Mouse (Mus musculus): Measurements from ENCODE around the gene Grm1.

Grm1 gene

DNA sequence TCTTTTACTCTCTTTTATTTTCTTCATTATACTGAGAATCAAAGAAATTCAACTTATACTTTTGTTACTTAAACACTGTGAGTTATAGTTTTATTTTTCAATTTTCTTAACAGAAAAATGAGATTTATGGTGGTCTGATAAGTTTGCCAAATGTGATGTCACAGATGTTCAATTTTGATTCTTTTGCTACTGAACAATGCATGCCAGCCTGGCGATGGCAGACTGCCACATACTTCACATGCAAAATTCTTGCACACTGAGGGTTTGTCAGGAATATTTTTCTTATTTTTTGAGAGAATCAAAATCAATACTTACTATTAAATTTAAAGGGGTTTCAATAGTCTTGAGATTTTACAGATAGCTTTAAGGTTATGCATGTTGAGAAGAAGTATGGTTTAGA, 251.0 kb downstream of the Grm1 start:
- no peak for DNase-seq (ENCODE audit: low read depth, low spot score)

DNA sequence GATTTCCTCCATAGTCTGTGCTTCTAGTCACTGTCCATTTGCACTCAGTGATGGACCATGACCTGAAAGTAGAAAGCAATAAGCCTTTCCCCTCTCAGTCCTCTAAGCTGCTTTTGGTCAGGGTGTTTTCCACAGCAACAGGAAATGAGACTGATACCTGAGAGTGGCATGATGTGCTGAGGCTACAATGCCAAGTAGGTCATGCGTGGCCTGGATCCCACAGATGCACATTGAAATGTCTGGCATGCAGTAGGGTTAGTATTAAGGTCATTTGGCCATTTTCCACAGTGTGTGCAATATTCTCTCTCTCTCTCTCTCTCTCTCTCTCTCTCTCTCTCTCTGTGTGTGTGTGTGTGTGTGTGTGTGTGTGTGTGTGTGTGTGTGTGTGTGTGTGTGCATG, 254.8 kb downstream of the Grm1 start:
- no peak for DNase-seq (ENCODE audit: low read depth, low spot score)

- no peak for DNase-seq (ENCODE audit: low read depth, low spot score)
Measured at GRCm38 (mm10) chr10:10818061-10818460, 264.1 kb downstream of the Grm1 start.

DNA sequence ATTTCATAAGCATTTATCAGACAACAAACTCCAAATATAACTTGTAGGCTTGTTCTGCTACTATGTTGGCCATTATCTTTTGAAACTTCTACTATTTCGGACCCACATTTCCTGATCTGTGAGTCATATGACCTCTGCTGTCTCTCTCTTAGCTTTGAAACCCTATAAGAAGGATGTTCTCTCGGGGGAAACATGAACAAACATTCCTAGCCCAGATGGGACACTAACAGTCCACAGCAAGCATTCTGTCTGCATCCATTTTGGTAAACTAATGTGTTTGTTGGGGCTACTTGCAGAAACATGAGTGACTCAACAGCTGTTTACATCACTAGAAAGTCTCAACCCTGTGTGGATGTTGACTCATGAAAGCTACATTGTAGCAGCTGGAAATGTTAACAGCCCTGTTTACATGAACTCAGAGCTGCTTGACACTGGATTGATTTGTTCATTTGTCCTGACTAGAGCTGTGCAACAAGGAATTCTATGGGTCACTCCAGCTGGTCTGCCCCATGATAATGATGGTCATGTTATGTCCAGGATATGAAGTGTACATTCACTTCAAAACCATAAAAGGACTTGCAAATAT, 267.4 kb downstream of the Grm1 start:
- no peak for DNase-seq (ENCODE audit: low read depth, low spot score)

DNA sequence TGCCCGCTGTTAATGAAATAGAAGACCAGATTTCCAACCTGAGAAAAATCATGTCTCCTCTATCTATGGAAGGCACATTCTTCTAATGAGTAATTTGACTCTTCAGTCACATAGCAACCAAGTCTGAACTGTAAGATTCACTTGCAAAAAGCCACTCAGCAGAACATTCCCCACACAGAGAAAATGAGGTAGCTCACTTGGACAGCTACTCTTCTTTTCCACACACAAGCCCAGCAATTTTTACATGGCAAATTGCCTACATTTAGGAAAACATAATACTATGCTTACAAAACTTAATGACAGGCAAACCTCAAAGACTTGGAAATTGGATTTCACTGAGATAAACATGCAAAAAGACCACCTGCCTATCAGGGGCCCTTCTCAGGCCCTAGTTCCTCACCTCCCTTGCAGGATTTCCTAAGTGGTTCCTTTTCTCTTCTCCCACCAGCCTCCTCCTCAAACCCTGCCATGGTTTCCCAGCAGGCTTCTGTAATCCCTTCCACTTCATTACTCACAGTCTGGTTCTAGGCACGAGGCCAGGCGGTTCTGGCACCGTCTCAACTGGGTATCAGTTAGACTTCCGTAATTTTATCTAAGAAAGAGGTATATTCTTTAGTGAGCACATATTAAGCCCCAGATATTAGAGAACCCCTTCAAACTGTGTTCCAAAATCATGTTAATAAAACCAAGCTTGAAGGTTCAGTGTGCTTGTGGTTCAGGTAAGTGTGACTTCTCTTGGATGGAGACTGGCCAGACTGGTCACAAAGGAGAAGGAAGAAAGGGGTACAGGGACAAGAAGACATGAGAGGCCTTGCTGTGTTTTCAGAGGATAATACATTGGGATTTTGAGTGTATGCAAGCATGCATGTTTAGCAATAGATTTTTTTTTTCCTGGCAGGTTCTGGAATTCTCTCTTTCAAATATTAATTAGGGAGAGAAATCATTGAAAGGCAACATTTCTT, 269.1 kb downstream of the Grm1 start:
- DNase-seq (ENCODE audit: low read depth, low spot score), result peak; percentile 50

- no peak for DNase-seq (ENCODE audit: low read depth, low spot score)
Measured at GRCm38 (mm10) chr10:10809777-10810176, 272.4 kb downstream of the Grm1 start.

- DNase-seq (ENCODE audit: low read depth, low spot score), result no peak
Measured at GRCm38 (mm10) chr10:10795321-10795720, 286.8 kb downstream of the Grm1 start.

DNA sequence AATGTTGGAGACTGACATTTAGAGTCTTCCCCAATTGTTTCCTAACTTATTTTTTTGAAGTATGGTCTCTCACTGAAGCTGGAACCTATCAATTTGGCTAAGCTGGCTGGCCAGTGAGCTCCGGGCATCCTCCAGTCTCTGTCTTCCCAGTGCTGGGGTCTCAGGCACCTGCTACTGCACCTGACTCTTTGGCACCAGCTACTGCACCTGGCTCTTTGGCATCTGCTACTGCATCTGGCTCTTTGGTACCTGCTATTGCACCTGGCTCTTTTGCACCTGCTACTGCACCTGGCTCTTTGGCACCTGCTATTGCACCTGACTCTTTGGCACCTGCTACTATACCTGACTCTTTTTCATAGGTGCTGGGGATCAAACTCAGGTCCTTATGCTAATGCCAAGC, 291.7 kb downstream of the Grm1 start:
- no peak for DNase-seq (ENCODE audit: low read depth, low spot score)

DNA sequence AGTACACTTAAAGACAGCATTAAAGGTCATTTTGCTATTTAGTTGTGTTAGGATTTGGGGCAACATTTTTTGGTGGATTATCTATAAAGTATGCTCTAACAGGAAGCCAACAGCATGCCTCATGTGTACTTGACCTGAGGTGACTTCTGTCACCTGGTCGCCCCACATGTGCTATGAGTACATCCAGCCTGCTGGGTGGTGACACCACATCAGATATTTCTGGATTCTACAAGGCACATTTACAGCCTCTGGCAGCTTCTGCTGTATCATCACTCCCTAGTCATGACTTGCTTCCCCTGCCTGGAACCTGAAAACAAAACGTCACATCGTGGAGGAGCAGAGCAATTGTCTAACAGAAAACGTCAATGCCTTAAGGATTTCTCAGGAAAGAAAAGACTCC, 292.2 kb downstream of the Grm1 start:
- no peak for DNase-seq (ENCODE audit: low read depth, low spot score)

DNA sequence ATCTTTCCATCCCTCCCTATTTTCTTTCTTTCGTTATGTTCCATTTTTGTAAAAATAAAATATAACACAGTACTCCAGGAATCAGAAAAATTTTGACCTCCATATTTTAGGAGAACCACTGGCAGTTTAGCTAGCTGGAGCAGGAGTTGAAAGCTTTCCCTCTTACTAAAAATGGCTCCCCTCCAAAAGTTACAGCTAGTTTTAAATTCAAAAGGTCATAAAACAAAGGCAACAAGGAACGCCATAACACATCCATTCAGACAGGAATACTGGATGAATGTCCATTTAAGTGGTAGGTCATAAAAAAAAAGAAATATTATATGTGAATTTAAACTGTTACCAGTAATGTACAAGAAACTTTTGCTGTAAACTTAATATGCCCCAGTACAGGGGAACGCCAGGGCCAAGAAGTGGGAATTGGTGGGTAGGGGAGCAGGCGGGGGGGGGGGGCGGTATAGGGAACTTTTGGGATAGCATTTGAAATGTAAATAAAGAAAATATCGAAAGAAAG, 294.2 kb downstream of the Grm1 start:
- no peak for DNase-seq (ENCODE audit: low read depth, low spot score)

DNA sequence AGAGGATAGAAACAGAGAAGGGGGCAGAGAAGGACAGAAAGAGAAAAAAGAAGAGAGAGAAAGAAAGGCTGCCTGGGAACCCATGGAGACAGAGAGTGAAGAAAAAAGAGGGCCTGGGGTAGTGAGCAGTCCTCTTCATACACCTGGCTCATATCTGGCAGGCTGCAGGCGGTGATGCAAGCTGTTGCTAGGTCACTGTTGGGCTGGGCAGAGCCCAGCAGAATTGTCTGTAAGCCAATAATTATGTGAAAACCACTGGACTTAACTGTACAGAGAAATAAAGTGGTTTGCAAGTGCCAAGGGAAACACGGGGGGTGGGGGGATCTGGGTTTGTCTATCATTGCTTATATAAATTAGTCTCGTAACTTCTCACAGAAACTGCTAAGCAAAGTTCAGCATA, 297.0 kb downstream of the Grm1 start:
- no peak for DNase-seq (ENCODE audit: low read depth, low spot score)

GRCm38 (mm10) chr10:10774827-10775226, 307.3 kb downstream of the Grm1 start:
- no peak for DNase-seq (ENCODE audit: low read depth, low spot score)

DNA sequence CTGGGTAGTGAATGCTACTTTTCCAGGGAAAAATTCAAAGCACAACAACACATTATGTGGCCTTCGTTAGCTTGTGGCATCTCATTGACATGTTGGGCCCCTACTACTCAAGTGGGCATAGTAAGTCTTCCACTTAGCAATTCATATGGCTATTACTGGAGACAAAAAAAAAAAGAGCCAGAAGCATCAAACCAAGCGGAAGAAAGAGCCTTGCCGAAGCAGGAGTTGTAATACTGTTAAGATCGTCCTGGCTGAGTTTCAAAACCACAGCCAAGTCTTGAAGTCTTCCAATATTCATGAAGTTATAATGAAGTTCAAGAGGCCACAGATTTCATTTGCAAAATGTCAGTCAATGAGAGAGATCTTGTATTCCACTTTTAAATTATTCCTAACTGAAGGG, 319.1 kb downstream of the Grm1 start:
- no peak for DNase-seq (ENCODE audit: low read depth, low spot score)

- DNase-seq (ENCODE audit: low read depth, low spot score), result no peak
Measured at GRCm38 (mm10) chr10:10761274-10761673, 320.9 kb downstream of the Grm1 start.

DNA sequence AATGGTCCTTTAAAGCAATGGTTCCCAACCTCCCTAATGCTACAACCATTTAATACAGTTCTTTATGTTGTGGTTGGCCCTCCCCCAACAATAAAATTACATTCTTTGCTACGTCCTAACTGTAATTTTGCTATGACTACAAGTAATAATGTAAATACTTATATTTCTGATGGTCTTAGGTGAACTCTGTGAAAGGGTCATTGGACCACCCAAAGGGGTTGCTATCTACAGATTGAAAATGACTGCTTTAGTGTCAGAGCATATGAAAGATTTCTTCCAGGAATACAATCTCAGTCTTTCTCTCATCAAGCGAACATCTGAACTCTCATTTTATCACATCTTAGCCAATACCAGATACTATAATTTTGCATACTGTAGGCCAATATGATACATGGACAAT, 321.4 kb downstream of the Grm1 start:
- DNase-seq (ENCODE audit: low read depth, low spot score), result no peak

- DNase-seq (ENCODE audit: low read depth, low spot score), result peak; percentile 21
Measured at GRCm38 (mm10) chr10:10751033-10751432, 331.1 kb downstream of the Grm1 start.

DNA sequence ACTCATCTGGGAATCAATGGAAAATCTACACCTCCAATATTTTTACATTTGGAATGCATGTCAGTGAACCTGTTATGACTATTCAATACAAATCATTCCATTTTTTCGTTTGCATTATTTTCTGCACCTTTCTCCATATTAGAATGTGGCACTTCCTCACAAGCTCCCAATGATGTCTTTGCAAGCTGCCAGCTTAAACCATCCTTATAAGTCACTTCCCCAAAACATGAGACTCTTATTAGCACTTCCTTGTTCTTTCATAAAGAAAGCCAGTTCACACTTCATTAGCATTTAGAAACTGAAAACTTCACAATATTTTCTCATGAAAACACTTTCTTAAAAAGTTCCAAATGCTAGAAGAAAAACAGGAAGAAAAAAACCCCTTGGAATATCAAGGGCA, 338.1 kb downstream of the Grm1 start:
- DNase-seq (ENCODE audit: low read depth, low spot score), result no peak

GRCm38 (mm10) chr10:10742172-10742571, 340.0 kb downstream of the Grm1 start:
- no peak for DNase-seq (ENCODE audit: low read depth, low spot score)

- DNase-seq (ENCODE audit: low read depth, low spot score), result no peak
Measured at GRCm38 (mm10) chr10:10741314-10741713, 340.8 kb downstream of the Grm1 start.

GRCm38 (mm10) chr10:10740729-10741128, 341.4 kb downstream of the Grm1 start:
- DNase-seq (ENCODE audit: low read depth, low spot score), result no peak

DNA sequence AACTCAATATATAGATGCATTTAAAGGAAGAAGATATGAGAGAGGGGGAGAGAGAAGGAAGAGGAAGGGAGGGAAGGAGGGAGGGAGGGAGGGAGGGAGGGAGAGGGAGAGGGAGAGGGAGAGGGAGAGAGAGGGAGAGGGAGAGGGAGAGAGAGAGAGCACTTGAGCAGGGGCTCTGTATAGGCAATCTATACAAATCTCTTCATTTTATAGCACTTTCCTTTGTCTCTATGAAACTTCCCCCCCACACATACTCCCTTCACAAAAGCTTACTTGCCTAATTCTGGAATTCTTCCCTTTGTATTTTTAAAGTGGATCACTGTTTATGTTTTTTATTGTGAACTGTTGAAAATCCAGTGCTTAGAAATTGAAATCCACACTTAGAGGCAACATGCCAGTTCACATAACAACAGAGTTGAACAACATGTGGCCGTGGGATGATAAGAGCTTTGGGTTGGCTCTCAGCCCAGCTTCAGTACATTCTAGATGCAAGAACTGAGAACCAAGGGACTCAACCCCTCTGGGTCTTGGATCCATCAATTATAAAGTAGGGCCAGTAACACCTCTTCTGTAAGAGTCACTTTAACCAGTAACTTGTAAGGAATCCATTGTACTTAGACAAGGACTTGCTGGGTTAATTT, 345.0 kb downstream of the Grm1 start:
- peak; percentile 64 for DNase-seq (ENCODE audit: low read depth, low spot score)

GRCm38 (mm10) chr10:10734561-10734960, 347.6 kb downstream of the Grm1 start:
- no peak for DNase-seq (ENCODE audit: low read depth, low spot score)

Measured in telencephalon, adult 2 months (tissue).